Mouse (Mus musculus) 416B (cell line): ENCODE results near the gene Slc6a19.
A peak's percentile ranks its signal among the peaks of the same experiment; 100 is the strongest.

Source experiments
- DNase-seq: peaks from one replicate; pipeline ENCODE4 v3.0.0; 2011; ENCODE audit warnings: low read depth

Gene Slc6a19

GRCm38 (mm10) chr13:73660163-73660695, 44.4 kb downstream of the Slc6a19 start:
- no peak for DNase-seq

GRCm38 (mm10) chr13:73658953-73659352, 45.7 kb downstream of the Slc6a19 start:
- no peak for DNase-seq

GRCm38 (mm10) chr13:73654976-73655375, 49.7 kb downstream of the Slc6a19 start:
- DNase-seq, result no peak

GRCm38 (mm10) chr13:73653266-73653665, 51.4 kb downstream of the Slc6a19 start:
- no peak for DNase-seq

- DNase-seq, result peak; percentile 71
Observed at GRCm38 (mm10) chr13:73646397-73647087, 58.1 kb downstream of the Slc6a19 start.

GRCm38 (mm10) chr13:73641296-73641695, 63.4 kb downstream of the Slc6a19 start:
- DNase-seq, result no peak

- DNase-seq, result no peak
Observed at GRCm38 (mm10) chr13:73637826-73638225, 66.8 kb downstream of the Slc6a19 start.

- no peak for DNase-seq
Observed at GRCm38 (mm10) chr13:73631837-73632236, 72.8 kb downstream of the Slc6a19 start.
